Mouse (Mus musculus) frontal cortex, postnatal 10 days (tissue): ENCODE results near the gene Vps50.
"Not testable (repeated sequence)": the region's sequence is repeated elsewhere in the genome, so short reads cannot be mapped to it uniquely, and the experiment has no call there.

ENCODE experiments used
- DNase-seq, 2 experiments: peaks; one replicate each; pipeline ENCODE4 v3.0.0; 2022; ENCODE audit warnings: low spot score in 2 of 2, mixed read lengths in 1 of 2

Gene Vps50

DNA sequence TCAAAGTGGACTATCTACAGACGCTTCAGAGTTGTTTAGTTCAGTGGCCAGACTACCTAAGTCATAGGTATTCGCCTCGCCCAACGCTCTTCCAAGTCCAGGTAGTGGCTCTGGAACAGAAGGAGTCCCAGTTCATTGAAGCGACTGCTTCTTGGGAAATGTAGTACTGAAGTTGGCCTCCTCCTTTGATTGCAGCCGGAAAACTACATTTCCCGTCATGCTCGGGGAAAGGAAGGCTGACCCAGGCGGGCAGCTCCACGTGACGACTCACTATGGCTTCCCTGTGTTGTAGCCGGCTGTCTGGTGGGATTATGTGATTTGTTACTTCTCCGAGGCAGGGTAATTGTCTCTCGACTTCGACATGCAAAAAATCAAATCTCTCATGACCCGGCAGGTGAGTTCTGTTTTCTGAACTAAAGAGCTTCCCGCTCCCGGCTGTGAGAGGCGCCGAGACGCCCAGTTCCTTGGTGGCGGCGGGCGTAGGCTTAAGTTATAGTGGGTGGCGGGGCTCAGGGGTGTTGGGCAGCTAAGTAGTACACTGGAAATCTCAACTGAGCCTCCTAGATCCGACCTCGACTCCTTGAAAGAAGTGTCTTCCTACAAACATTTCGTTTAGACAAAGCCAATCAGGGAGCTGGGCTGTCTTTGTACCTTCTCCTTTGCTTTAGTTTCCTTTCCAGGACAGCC, at the start of gene Vps50, which contains the start of gene Hepacam2:
Gene Vps50 (plus strand): TSS at position 221 of the 687 bp plus-strand sequence.
Gene Hepacam2 (minus strand): TSS at position 137 of the 687 bp plus-strand sequence.
- peak; percentile 84 to 89 for DNase-seq

DNA sequence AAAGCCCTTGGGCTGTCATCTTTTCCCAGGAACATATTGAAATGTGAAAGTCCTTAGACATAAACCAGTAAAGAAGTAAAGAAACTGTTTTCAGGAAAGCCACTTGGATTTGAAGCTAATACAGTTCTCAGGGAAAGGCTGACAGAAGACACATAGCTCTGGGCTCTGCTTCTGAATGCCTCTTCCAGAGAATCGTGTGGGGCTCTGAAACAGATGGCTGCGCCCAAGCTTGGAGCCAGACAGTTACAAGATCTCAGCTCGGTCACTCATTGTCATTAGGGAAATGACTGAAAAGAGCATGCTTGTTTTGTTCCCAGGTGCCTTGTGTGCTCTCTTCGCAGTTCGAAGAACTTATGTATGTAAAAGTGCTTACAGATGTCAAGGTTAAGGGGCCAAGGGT, 43.8 kb upstream of the Vps50 start:
- DNase-seq: no peak

DNA sequence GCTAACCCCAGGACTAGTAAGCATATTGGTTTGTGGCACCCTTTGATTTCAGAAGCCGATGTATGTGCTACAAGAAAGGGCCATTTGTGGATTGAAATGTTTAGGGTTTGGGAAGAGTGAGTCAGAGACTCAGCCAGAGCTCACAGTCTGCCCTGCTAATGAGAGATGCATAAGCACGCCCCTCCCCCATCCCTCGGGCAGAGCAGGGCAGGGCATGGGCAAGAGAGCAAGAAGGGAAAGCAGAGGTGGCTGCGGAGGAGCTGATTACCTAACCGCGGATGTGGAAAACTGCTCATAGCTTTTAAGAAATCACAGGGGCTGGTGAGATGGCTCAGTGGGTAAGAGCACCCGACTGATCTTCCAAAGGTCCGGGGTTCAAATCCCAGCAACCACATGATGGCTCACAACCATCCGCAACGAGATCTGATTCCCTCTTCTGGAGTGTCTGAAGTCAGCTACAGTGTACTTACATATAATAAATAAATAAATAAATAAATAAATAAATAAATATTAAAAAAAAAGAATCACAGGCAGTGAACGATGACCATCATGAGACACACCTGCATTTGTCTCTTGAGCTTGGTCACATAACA, 42.1 kb upstream of the Vps50 start:
- no peak for DNase-seq

DNA sequence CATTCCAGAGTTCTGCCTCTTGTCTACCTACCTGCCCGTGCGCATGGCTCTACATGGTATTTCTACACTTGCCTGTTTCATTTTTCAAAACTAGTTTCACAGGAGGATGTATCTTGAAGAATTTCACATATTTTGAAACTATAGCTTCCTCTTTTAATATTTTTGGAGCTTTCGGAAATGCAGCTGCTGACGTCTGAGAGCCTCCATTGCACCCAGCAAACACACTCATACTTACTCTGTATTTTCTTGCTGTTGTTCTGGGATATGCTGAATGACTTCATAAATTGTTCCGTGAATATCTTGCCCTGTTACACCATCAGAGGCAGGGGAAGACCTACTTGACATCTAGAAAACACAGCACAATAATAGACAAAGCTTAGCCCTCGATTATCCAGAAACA, 35.2 kb upstream of the Vps50 start:
- no peak for DNase-seq

DNA sequence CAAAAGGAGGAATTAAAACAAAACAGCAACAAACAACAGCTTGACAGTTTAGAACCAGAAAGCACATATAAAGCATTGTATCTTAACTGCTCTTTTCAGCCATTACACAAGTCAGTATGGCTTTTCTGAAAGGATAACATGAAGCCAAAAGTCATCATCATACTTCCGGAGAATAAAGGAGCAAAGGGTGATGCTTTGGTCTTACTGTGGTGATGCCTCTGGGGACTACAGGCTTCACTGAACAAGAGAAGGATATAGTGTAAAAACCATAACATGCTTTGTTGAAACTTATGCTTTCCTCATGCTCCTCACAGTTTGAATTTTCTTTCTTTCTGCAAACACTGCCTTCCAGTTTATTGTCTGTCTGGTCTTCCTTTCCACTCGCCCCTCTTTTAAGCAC, 34.6 kb upstream of the Vps50 start:
- DNase-seq: no peak

DNA sequence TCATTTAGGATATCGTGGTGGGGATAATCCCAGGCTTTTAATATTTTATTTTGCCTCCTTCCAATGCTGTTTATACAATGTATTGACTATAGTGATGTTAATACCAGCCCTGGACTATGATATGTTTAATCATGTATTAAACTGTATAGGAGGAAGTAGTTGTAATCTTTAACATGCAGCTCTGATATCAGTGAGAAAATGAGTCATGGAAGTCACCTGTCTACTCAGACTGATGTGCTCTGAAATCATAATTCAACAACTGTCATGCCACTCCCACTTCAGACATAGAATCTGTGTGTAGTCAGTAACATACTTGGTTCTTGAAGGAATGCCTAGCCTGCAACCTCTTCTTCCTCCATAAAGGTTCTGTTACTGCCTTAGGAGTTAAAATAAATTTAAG, 29.6 kb upstream of the Vps50 start:
- DNase-seq: no peak

DNA sequence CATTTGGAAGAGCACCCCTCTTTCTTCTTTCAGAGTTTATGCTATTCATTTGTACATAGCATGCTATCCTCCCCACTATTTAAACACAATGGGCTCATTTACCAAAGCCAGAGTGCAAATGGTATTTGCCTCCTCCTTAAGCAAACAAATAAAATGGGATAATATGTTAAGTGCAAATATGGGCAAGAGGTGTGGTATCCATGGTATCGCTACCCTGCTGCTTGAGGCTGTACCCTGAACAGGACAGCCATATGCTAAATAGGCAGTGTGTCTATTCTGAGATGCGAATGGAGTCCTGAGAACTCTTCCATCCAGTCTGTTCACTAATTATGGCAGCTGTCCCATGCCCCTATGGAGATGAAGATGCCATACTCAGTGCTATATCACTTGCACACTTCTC, 27.5 kb upstream of the Vps50 start:
- DNase-seq: no peak

DNA sequence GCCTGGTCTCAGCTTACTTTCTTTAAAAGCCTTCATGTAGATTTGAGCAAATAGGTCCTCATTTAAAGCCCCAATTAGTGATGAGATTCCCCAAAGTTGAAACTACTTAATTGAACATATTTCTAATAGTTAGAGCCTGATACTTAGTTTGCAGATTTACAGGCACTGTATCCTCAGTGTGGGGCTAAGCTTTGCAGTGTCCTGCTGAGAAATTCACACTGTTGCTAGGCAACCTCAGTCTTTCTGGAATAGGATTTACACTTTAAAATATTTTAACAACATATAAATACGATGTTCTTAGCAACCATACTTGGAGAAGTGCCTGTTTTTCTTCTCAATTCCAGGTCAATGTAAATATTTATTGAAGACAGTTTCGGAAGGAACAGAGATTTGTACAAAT, 21.9 kb upstream of the Vps50 start:
- no peak for DNase-seq

DNA sequence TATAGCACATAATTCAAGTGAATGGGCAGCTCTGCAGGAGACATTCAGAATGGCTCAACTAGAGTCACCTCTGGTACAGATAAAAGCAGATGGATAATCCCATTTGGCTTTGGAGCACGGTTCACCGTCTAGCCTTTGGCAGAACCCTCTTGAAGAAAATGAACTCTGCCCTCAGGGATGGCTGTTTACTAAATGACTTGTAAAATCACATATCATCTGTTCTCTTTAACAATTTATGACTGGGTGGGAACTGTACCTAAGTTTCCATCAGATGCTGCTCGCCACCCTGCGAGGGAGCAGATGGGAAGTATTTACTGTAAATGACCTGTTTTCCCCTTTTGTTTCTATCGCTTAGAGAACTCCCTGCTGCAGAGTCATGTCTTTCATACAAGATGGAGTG, 18.3 kb upstream of the Vps50 start:
- DNase-seq: no peak

DNA sequence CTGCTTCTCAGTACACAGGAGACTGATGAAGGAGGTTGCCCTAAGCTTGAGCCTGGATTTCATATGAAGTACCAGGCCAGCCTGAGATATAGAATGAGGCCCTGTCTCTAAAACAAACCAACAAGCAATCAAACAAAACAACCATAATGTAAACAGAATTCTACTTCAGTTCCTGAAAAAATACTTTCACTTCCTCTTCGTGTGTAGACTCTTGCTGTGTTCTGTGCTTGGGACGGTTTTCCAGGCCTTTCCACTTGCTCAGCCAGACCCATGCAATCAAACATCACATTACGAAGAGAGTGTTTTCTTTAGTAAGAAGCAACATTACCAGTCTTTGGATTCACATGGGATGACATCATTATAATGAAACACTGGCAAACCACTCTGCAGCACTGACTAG, 16.5 kb upstream of the Vps50 start:
- no peak for DNase-seq

DNA sequence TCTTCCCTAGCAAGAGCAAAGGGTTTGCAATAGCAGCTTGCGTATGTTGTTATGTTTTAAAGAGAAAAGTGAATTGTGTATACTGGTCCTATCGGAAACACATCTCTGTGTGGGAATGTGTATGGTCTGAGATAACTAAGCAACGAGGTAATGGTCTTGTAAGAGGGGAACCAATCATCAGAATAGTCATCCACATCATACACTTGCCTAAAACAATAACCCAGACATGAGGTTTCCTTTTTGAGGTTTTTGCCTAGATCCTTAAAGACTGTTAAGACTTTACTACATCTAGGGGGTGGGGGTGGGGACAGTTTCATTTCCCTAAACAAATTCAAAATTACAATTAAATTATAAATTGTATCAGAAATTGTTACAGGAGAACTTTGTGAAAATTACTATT, 13.0 kb upstream of the Vps50 start:
- no peak for DNase-seq

DNA sequence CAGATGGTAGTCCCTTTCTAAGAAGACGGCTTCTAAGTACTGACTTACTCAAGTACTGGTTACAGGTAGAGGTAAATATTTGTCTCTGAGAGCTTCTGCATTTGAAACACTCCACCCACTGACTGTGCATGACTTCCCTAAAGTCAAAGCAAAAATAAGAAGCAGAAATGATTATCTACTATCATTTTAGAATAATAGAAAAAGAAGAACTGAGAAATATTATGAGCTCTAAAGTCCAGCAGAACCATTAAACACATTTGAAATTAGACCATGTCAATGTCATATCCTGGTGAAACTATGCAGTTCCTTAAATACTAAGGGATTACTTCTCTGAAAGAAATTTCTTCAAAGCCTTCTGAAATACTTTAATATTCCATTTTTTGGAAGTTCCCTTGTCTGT, 10.8 kb upstream of the Vps50 start:
- no peak for DNase-seq

DNA sequence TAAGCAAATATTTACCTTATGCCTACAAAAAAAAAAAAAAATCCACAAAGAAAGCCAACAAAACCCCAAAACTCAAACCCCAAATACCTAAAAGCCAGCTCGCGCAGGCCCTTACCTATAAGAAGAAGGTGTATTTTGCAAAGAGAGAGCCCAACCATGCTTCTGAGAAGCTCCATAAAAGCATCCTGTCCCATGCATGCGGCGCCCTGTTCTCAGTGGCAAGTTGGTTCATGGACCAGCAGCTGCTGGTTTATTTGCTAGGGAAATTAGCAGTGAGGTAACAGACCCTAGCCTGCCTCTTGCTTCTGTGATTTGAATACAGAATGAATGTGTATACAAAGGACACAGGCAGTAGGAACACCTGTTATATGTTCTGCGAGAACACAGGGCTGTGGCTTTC, 3.9 kb upstream of the Vps50 start:
- no peak for DNase-seq

DNA sequence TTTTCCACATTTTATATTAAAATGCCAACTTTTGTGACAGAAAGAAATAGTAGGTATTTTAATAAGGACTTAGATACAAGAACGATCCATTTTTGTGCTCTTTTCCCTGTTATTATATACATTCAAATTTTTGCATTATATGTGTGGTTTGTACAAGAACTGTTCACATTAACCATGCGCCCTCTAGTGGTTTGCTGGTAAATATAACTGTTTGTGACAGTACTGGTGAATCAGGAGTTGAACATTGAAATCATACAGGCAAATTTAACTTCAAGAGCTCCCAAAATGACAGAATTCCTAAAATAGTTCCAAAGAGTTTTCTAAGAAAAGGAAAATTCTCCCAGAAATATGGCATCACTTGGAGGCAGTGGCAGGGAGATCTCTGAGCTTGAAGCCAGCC, 2.0 kb upstream of the Vps50 start:
- DNase-seq: no peak

DNA sequence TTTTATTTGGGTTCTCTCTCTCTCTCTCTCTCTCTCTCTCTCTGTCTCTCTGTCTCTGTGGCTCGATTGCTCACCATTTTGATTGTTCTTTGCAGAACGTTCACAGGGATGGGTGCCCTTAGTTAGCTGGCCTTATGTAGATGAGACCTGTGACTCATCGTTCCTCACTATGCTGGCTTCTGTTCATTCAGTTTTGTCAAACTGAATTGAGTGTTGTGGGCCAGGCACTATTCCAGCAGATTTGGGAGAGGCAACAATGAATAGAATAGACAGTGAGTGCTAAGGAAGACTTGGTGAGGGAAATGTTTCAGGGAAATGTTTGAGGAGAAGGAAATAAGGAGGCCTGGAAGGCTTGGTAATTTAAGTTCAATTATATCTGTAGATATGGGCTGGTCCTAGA, 2.1 kb downstream of the Vps50 start:
- DNase-seq: no peak

DNA sequence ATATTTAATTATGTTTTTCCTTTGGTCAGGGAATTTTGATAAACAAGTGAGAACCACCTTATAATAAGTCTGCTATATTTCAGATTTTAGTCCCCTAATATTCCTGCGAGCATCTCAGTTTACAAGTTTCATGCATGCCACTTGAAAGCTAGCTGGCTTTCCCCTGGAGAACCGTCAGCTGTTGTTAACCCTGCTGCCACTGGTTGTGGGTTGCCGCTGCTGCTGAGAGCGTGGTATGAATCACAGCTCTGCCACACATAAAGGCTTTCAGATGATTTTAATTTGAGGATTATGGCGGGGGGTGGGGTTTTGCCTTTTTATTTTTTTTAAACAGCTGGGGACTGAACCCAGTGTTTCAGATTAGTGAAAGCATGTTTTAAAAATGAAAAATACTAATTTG, 7.1 kb downstream of the Vps50 start:
- DNase-seq: no peak

DNA sequence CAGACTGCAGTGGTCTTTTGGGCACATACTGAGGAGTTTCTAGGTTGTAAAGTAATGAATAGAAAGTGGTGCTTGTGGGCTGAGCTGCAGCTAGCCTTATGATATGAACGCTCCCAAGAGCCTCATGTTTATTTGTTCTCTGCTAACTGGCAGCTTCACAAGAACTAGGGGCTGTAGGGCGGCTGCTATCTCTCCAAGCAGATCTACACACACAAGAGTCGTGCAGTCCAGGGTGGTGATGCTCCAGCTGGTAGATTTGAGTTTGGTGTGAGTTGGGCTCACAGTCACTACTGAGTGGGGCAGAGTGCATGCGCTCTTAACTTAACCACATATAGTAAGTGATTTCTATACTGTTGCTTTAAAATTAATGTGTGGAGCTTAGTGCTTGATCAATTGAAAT, 8.9 kb downstream of the Vps50 start:
- DNase-seq: no peak

DNA sequence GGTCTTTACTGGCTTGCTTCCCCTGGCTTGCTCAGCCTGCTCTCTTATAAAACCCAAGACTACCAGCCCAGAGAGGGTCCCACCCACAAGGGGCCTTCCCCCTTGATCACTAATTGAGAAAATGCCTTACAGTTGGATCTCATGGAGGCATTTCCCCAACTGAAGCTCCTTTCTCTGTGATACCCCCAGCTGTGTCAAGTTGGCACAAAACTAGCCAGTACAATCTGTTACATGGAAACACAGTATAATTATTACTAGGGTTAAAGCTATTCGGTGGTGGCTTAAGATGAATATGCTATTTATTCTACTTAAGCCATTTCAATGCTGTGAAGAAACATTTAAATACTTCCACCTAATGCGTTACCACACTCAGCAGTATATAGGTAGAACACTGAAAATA, 10.0 kb downstream of the Vps50 start:
- not testable (repeated sequence) for DNase-seq

DNA sequence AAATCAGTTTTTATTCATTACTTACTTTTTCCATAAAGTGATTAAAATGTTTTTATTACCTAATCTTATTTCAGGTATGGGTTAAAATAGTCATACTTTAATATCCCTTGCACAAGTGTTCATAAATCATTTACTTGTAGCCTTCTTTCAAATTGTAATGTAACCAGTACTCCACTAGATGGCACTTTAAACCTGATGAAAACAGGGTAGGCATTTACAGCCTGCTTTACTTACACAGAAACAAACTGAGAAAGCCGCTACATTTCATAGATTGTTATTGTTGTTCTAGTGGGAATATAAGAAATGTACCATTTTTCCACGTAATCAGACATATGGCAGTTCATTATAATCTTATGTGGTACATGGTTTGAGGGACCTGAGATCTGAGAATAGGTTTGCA, 11.6 kb downstream of the Vps50 start:
- DNase-seq: no peak

DNA sequence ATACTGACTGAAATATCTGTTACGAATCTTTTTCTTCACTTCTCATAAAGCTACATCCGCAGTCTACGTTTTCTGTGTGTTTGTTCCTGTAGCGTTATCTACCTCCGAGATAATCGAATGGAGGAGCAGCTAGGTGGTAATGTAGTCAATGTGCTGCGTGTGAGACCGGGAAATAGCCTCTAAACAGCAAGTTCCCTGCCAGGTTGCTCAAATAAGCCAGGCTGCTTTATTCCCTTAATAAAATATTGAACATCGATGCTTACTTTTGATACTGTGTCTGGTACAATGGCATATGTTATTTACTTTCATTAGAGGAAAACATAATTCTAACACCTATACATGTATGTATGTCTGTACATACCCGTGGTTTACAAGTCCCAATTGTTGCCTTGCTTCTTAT, 12.9 kb downstream of the Vps50 start:
- DNase-seq: no peak

DNA sequence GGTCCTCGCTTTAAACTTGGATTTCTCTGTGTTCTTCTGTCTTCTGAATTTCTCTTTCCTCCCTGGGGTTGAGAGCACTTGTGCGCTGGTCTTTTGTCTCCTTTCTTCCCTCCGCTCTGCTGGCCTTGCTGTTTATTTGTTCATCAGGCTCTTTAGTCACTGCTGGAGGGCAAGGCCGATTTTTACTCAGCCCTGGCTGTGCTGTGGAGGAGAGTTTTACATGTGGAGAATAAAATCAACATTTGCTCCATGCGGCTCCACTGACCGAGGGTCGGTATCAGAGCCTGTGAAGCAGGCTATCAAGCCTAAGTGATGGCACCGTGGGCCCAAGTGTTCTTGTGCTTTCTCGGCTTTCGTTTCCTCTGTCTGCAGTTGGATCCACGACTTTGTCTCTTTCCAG, 13.4 kb downstream of the Vps50 start:
- no peak for DNase-seq

DNA sequence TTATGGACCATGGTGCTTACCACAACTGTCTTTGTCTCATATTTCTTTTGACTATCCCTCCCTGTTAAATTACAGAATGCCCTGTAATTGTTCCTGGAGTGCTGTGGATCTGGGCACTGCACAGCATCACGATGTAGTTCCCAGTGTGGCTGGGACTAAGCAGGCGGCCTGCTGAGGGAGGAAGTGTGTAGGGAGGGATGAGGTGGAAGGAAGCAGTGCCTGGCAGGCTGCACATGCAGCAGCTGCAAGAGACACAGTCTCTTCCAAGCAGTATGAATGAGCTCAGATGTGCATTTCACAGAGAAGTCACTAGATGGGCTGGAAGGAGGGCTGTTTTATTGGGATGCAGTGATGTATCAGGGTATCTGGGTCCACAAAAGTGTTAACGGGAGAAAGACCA, 14.4 kb downstream of the Vps50 start:
- DNase-seq: peak; percentile 25 to 37

DNA sequence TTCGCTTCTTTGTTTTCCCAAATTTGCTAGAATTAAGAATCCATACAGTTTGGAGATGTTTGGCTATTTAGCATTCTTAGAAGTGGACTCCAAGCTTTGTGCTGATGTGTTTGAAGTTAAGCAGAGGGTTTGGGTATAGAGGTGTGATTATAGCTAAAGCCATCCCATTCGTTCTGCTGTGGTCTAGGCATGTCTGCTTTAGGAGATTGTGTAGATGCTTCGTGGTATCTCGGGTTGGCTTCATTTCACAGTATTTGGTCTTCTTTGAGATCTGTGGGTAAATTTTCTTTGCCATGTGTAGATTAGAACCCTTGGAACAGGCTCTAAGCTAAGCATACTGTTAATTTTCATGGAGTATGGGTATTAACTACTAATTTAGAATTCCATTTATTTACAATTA, 30.0 kb downstream of the Vps50 start:
- no peak for DNase-seq

DNA sequence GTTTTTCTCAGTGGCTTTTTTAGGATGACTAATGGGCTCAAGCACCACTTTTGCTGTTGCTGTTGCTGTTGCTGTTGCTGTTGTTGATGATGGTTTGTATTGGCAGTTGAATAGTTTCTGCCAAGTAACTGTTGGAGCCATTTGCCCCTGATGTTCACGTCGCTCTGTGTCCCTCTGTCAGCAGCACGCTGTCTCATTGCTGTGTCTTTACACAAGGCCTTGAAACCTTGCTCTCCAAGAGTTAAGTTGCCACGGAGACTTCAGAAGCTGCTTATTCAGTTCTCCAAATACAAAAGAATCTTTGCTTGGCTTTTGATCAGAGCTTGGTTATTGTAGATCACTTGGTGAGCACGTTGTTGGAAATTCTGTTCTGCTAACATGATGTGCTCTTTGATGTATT, 33.3 kb downstream of the Vps50 start:
- DNase-seq: no peak
